Mouse (Mus musculus) megakaryocyte, adult 5-6 weeks (primary cell): ENCODE data around the gene Herc1. TPM values are rescaled to one million over a fixed set of nuclear protein-coding genes. Genes with fewer than 3 reads are reported as not detected.
"Not testable (repeated sequence)": the region's sequence is repeated elsewhere in the genome, so short reads cannot be mapped to it uniquely, and the experiment has no call there.

Source experiments
- ATAC-seq: 2 replicates; pipeline ENCODE4 v1.8.0; 2016; ENCODE audit warnings: mild to moderate bottlenecking, inconsistent platforms; ENCODE audit not compliant: poor library complexity, severe bottlenecking
- total RNA-seq, 2 experiments: library from RNA; stranded (forward) in 1 of 2; stranded (reverse) in 1 of 2; fragments of 153-499, 151-499 nt in 1 of 2; fragments of 221-1000, 200-1000 nt in 1 of 2; gene quantifications; 2 replicates each; pipeline versions ENCODE4 v1.2.3 to v1.2.4; 2015 to 2017

The Herc1 gene
- total RNA-seq, 2 experiments from 2014 or later: 42.3 to 71.7 TPM

DNA sequence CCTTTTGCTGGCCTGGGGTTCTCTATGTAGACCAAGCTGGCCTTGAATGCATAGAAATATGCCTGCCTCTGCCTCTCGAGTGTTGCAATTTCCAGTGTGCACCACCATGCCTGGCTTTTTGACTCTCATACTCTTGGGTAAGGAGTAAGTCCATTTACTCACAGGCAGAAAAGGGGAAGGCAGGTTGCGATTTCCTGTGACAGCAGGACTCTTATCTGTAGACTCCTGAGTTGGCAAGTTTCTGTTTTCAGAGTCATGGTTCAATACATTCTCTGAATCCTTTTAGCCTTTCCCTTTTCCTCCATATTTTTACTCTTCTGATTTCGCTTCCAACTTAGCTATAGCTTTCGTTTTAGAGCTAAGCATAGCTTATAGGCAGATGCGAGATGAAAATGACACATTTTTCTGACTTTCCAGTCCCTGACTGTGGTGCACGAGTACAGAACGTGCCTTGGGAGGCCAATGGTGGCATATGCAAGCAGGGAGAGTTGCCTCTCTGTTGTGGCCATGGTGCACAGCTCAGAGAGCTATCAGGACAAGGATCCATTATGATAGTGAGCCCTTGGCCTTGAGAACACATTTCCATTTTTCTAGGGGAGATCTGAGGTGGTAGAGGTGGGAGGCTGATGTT, 2.7 kb upstream of the Herc1 start:
- ATAC-seq: peak; percentile 77

DNA sequence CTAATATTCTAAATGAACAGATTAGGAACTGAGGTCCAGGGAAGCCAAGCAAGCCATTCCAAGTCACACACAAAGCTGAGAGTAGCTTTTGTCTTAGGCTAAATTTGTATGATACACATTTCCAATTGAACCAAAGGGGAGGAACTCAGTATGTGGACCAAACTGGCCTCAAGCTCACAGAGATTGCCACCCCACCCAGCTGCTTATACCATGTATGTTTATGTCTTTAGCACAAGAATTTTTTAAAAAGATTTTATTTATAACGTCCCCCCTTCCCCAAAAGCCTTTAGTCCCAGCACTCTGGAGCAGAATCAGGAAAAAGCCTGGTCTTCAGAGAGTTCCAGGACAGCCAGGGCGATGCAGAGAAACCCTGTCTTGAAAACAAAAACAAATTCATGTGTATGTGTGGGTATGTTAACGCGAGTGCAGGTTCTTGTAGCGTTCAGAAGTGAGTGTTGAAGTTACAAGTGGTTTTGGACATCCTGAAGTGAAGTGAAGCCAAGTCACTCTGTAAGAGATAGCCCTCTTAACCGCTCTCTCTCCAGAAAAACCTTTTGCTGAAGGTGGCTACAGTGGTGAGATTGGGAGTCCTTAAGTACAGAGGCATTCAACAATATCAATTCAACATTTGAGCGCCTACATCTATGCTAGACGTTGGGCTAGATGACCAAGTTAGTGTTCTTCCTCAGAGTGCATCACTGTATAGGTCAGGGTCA, 948 bp upstream of the Herc1 start:
- no peak for ATAC-seq

- peak; percentile 3; the same call in 1 of the 2 replicates for ATAC-seq
Measured at GRCm38 (mm10) chr9:66350788-66351430, 659 bp downstream of the Herc1 start.

GRCm38 (mm10) chr9:66352704-66353103, 2.5 kb downstream of the Herc1 start:
- no peak for ATAC-seq

DNA sequence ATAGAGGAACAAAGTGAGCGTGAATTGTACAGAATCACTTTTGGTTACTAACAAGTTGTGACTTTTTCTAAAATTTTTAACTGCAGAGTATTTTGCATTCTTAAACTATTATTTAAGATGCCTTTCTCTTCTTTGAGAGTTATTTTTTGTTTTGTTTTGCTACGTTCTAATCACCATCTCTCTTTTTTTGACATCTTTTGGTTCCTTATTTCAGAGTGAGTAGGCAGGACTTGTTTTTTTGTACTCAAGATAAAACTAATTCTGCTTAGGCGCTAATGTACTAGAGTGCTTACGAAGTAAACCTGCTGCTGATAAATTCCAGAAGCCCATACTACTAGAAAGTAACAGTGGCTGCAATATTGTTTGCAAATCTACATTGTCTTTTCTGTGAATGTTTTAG, 8.9 kb downstream of the Herc1 start:
- no peak for ATAC-seq

DNA sequence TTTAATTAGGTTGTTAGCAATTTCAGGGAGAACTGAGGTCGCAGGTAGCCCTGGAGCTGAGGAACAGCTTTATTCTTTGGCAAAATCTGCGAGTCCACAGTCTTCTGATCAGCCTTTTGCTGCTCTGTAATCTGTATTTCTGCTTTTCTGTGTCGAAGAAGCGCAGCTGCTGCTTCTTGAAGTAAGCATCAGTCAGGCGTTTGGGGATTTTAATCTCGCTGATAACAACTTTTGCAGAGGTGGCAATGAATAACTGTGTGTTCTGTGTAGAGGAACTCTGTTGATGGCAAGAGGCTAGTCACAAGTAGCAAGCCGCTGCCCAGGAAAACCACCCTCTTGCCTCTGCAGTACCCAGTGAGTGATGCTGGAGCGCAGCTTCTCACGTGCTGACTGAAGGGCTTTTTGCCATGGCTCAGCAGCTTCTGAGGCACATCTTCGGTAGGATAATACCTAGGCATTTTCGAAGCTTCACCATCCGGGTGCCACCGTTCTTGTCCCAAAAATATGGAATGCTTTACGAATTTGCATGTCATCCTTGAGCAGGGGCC, 10.0 kb downstream of the Herc1 start:
- no peak for ATAC-seq

DNA sequence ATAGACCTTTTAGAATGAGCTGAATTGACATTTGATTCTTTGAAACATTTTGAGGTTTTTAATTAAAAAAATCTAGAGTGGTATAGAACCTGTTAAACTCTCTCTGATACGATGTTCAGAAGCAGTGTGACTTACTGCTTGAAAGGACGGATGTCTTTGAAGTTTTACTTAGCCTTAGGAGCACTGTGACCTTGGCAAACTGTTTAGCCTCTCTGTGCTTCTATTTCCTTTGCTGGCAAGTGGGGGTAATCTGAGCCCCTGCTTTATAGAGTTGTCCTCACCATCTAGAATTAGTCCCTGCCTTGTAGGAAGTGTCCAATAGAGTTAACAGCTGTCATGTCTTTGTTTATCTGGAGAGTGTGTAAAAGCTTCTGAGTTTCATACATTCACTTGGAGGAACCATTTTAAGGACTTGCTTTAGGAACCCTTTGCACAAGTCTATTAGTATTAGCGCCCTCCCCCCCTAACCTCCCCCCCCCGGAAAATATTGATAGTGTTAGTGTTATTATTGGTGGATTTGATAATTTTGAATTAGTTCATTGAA, 18.7 kb downstream of the Herc1 start:
- no peak for ATAC-seq

- no peak for ATAC-seq
Measured at GRCm38 (mm10) chr9:66370334-66370733, 20.1 kb downstream of the Herc1 start.

DNA sequence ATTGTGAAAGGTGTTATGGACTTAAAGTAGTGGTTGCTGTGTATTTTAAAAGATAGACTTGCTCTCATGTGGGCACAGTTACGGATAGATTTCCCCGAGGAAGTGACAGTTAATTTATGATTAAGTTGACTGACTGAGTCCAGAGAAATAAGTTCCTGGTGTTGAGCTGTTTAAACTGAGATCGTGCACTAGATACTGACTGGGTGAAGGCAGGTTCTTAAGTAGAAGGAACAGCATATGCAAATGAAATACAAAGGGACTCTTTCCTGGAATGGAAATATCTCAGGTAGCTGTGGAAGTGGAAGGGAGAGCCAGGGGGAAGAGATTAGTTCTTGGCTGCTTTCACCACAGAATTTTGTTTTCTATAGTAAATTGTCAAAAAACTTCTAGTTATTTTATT, 20.6 kb downstream of the Herc1 start:
- no peak for ATAC-seq

GRCm38 (mm10) chr9:66373432-66373831, 23.2 kb downstream of the Herc1 start:
- no peak for ATAC-seq

GRCm38 (mm10) chr9:66374495-66375478, 24.5 kb downstream of the Herc1 start:
- peak; percentile 92 for ATAC-seq

- peak; percentile 56 for ATAC-seq
Measured at GRCm38 (mm10) chr9:66383417-66383816, 33.2 kb downstream of the Herc1 start.

GRCm38 (mm10) chr9:66390338-66390737, 40.1 kb downstream of the Herc1 start:
- ATAC-seq: not testable (repeated sequence)

DNA sequence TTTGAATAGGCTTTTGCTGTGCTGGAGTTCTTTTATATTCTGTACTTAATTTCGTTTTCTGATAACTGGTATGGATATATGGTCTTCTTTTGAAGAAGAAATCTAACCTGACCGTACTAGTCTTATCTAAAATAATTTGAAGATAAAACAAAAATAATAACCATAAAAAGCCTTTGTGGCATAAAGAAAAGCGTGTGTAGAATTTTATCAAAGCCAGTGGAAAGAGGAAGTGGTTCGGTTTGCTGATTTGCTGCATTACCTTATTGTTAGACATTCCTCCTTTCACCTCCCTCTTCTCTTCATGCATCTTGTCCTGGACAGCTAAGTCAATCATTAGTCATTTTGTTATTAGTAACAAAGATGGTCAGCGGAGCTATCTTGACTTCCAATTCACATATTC, 43.1 kb downstream of the Herc1 start:
- ATAC-seq: no peak

- ATAC-seq: no peak
Measured at GRCm38 (mm10) chr9:66423492-66423891, 73.2 kb downstream of the Herc1 start.

DNA sequence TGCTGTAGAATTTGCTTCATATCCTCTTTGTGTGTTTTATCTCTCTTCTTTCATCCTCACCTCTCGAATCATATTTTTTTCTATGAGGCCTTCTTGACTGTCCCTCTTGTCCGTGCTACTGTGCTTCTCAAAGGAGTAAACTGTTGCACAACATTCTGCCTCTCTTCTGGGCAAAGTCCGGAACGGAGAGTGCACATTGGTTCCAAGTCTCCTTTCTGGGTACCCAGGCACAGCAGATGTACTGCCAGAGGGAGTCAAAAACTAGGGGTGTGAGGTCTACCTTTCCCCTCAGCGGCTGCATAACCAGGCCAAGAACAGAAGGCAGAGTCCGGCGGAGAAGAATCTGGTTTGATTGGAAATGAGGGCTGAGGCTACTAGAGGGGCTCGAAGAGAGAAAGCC, 89.8 kb downstream of the Herc1 start:
- no peak for ATAC-seq

GRCm38 (mm10) chr9:66448253-66448652, 98.0 kb downstream of the Herc1 start:
- ATAC-seq: no peak

GRCm38 (mm10) chr9:66465087-66465486, 114.8 kb downstream of the Herc1 start:
- no peak for ATAC-seq

DNA sequence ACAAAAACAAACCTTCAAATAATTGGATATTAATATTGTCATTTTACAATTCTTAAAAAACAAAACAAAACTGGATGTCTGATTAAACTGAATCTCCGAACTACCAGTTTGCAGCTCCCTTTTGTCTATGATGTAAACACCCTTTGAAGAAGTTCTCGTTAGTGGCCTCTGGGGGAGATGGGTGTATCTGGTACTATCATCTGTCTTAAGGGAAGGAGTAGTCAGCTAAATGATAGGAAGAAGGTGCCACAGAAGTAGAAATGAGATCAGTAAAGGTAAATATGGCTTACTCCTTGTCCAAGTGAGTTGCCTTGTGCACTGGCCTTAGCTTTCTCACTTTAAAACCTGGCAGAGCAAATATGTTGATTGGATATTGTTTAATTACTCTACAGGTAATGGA, 127.5 kb downstream of the Herc1 start:
- ATAC-seq: no peak

DNA sequence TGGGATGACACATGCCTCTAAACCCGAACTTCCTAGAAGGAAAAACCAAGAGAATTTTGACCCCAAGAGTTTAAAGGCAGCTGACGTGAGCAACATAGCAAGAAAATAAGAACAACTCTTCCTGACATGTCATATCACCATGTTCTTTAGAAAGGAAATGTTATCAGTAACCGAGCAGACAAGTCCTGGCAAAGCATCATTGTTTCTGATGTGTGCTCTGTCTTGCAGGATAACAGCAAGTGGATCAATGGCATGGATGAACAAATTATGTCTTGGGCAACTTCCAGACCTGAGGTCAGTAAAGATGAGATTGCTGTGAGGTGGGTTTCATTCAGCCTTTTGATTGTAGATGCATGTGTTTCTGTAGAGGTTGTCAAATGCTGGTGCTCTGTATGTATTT, 133.2 kb downstream of the Herc1 start:
- no peak for ATAC-seq
